Mouse (Mus musculus): ENCODE results near the gene Uqcc3. TPM values are rescaled to one million over a fixed set of nuclear protein-coding genes. Genes with fewer than 3 reads are reported as not detected.
"Not testable (repeated sequence)": the region's sequence is repeated elsewhere in the genome, so short reads cannot be mapped to it uniquely, and the experiment has no call there.

The Uqcc3 gene
- total RNA-seq, 4 experiments from 2014 or later: 30.4 to 37.2 (median 33.3) TPM

GRCm38 (mm10) chr19:8850402-8850901 lies 30.3 kb downstream of the Uqcc3 start, which contains the start of gene Lrrn4cl:
TSS of gene Lrrn4cl (plus strand) at chr19:8850768.
- no peak for DNase-seq (ENCODE audit: low spot score in 2 of 2)

GRCm38 (mm10) chr19:8848356-8848755 lies 32.4 kb downstream of the Uqcc3 start:
- DNase-seq (ENCODE audit: low spot score in 2 of 2): no peak

GRCm38 (mm10) chr19:8844371-8845129 lies 36.2 kb downstream of the Uqcc3 start:
- DNase-seq (ENCODE audit: low spot score in 2 of 2): no peak

GRCm38 (mm10) chr19:8842961-8843360 lies 37.8 kb downstream of the Uqcc3 start:
- no peak for DNase-seq (ENCODE audit: low spot score in 2 of 2)

- DNase-seq (ENCODE audit: low spot score in 2 of 2): no peak
Measured at GRCm38 (mm10) chr19:8841012-8841411, 39.7 kb downstream of the Uqcc3 start.

GRCm38 (mm10) chr19:8839908-8840791 lies 40.6 kb downstream of the Uqcc3 start:
- peak; percentile 39 to 69 for DNase-seq (ENCODE audit: low spot score in 2 of 2)

- peak; percentile 81 to 90 for DNase-seq (ENCODE audit: low spot score in 2 of 2)
Measured at GRCm38 (mm10) chr19:8839103-8839907, 41.4 kb downstream of the Uqcc3 start, which contains the start of gene Gng3. TSS of gene Gng3 (minus strand) at chr19:8839194.

- DNase-seq (ENCODE audit: low spot score in 2 of 2): peak in 1 of 2 experiments; percentile 52
Measured at GRCm38 (mm10) chr19:8838041-8838730, 42.5 kb downstream of the Uqcc3 start.

- peak; percentile 77 to 88 for DNase-seq (ENCODE audit: low spot score in 2 of 2)
Measured at GRCm38 (mm10) chr19:8837251-8837791, 43.4 kb downstream of the Uqcc3 start, which contains the start of gene Bscl2. TSS of gene Bscl2 (plus strand) at chr19:8837467.

GRCm38 (mm10) chr19:8836327-8836726 lies 44.4 kb downstream of the Uqcc3 start:
- not testable (repeated sequence) for DNase-seq (ENCODE audit: low spot score in 2 of 2)

- DNase-seq (ENCODE audit: low spot score in 2 of 2): no peak
Measured at GRCm38 (mm10) chr19:8832971-8833370, 47.8 kb downstream of the Uqcc3 start.

GRCm38 (mm10) chr19:8831262-8831661 lies 49.5 kb downstream of the Uqcc3 start:
- no peak for DNase-seq (ENCODE audit: low spot score in 2 of 2)

GRCm38 (mm10) chr19:8830664-8831063 lies 50.1 kb downstream of the Uqcc3 start:
- no peak for DNase-seq (ENCODE audit: low spot score in 2 of 2)

Small RNA genes within 50 kb of the gene (microRNA-seq; reads per million reads assigned to microRNA genes)
- 0 to 0.66 reads per million in 2 experiments for gene Mir5136

Other genes with a start within 250 kb of the Uqcc3 start
- 100 to 1,000 TPM; 131 to 142 (median 136) TPM for gene Chrm1, start 217.1 kb downstream of the Uqcc3 start, total RNA-seq (2022)
- 100 to 1,000 TPM; 147 to 155 (median 150) TPM for gene Slc3a2, start 157.6 kb downstream of the Uqcc3 start, total RNA-seq (2022)
- gene Wdr74, start 145.1 kb downstream of the Uqcc3 start, total RNA-seq (2022): 10 to 100 TPM; 43.0 to 47.5 (median 45.1) TPM
- gene 1700092M07Rik, start 140.2 kb downstream of the Uqcc3 start, total RNA-seq (2022): 1 to 10 TPM in 2 of 4 experiments, not detected in 2; 1.4 to 2.0 TPM
- gene Stx5a, start 139.5 kb downstream of the Uqcc3 start, total RNA-seq (2022): 10 to 100 TPM; 59.6 to 66.4 (median 65.6) TPM
- gene Nxf1, start 123.8 kb downstream of the Uqcc3 start, total RNA-seq (2022): 10 to 100 TPM; 77.1 to 88.0 (median 80.2) TPM
- 10 to 100 TPM; 58.9 to 78.6 (median 67.2) TPM for gene Tmem223, start 109.9 kb downstream of the Uqcc3 start, total RNA-seq (2022)
- gene Tmem179b, start 106.5 kb downstream of the Uqcc3 start, total RNA-seq (2022): 10 to 100 TPM; 11.3 to 14.6 (median 12.4) TPM
- gene Taf6l, start 94.5 kb downstream of the Uqcc3 start, total RNA-seq (2022): 10 to 100 TPM; 13.7 to 18.1 (median 15.9) TPM
- gene Polr2g, start 82.3 kb downstream of the Uqcc3 start, total RNA-seq (2022): 100 to 1,000 TPM; 107 to 116 (median 109) TPM
- gene Zbtb3, start 78.4 kb downstream of the Uqcc3 start, total RNA-seq (2022): 1 to 10 TPM; 4.9 to 7.3 (median 5.8) TPM
- gene Ttc9c, start 61.6 kb downstream of the Uqcc3 start, total RNA-seq (2022): 10 to 100 TPM; 38.5 to 40.8 (median 39.2) TPM
- gene Hnrnpul2, start 60.9 kb downstream of the Uqcc3 start, total RNA-seq (2022): 100 to 1,000 TPM; 113 to 120 (median 118) TPM
- gene AC129217.1, start 51.1 kb downstream of the Uqcc3 start, total RNA-seq (2022): not detected
- gene Bscl2, start 43.5 kb downstream of the Uqcc3 start, total RNA-seq (2022): 100 to 1,000 TPM; 100 to 111 (median 105) TPM
- gene Gng3, start 41.7 kb downstream of the Uqcc3 start, total RNA-seq (2022): 100 to 1,000 TPM; 153 to 200 (median 171) TPM
- 1 to 10 TPM in 2 of 4 experiments, under 1 TPM in 2; 0.68 to 1.5 (median 0.96) TPM for gene Lrrn4cl, start 30.2 kb downstream of the Uqcc3 start, total RNA-seq (2022)
- 100 to 1,000 TPM; 110 to 127 (median 113) TPM for gene Ubxn1, start 9.4 kb downstream of the Uqcc3 start, total RNA-seq (2022)
- gene Lbhd1, start 2.8 kb upstream of the Uqcc3 start, total RNA-seq (2022): 1 to 10 TPM; 4.7 to 9.0 (median 6.3) TPM
- gene Gm49403, start 3.0 kb upstream of the Uqcc3 start, total RNA-seq (2022): not detected
- 10 to 100 TPM; 20.8 to 25.2 (median 21.8) TPM for gene 1810009A15Rik, start 7.9 kb upstream of the Uqcc3 start, total RNA-seq (2022)
- 1 to 10 TPM; 1.4 to 5.6 (median 2.6) TPM for gene Gm49416, start 8.0 kb upstream of the Uqcc3 start, total RNA-seq (2022)
- gene Ints5, start 12.1 kb upstream of the Uqcc3 start, total RNA-seq (2022): 10 to 100 TPM; 21.7 to 24.9 (median 22.1) TPM
- gene Ganab, start 17.1 kb upstream of the Uqcc3 start, total RNA-seq (2022): 100 to 1,000 TPM in 3 of 4 experiments, 10 to 100 TPM in 1; 100.0 to 104 (median 103) TPM
- 100 to 1,000 TPM; 155 to 175 (median 172) TPM for gene B3gat3, start 39.5 kb upstream of the Uqcc3 start, total RNA-seq (2022)
- 10 to 100 TPM in 1 of 4 experiments, 1 to 10 TPM in 3; 7.9 to 10.1 (median 8.9) TPM for gene Rom1, start 48.4 kb upstream of the Uqcc3 start, total RNA-seq (2022)
- 10 to 100 TPM; 12.6 to 15.3 (median 13.8) TPM for gene Eml3, start 48.6 kb upstream of the Uqcc3 start, total RNA-seq (2022)
- 10 to 100 TPM; 46.8 to 53.8 (median 50.4) TPM for gene Mta2, start 61.0 kb upstream of the Uqcc3 start, total RNA-seq (2022)
- gene Tut1, start 72.9 kb upstream of the Uqcc3 start, total RNA-seq (2022): 10 to 100 TPM; 20.5 to 26.0 (median 22.1) TPM
- gene Eef1g, start 86.1 kb upstream of the Uqcc3 start, total RNA-seq (2022): 100 to 1,000 TPM; 224 to 271 (median 243) TPM
- gene Ahnak, start 108.4 kb upstream of the Uqcc3 start, total RNA-seq (2022): 10 to 100 TPM; 24.9 to 29.0 (median 27.5) TPM
- not detected for gene Scgb1a1, start 207.0 kb upstream of the Uqcc3 start, total RNA-seq (2022)

Data from left cerebral cortex, adult 8-10 months (tissue).